Mouse (Mus musculus) cerebellum, adult 11 months (tissue): ENCODE measurements around the gene Lamb2.

Experiments
- DNase-seq: peaks from one replicate; pipeline ENCODE4 v3.0.0; 2022

The Lamb2 gene

DNA sequence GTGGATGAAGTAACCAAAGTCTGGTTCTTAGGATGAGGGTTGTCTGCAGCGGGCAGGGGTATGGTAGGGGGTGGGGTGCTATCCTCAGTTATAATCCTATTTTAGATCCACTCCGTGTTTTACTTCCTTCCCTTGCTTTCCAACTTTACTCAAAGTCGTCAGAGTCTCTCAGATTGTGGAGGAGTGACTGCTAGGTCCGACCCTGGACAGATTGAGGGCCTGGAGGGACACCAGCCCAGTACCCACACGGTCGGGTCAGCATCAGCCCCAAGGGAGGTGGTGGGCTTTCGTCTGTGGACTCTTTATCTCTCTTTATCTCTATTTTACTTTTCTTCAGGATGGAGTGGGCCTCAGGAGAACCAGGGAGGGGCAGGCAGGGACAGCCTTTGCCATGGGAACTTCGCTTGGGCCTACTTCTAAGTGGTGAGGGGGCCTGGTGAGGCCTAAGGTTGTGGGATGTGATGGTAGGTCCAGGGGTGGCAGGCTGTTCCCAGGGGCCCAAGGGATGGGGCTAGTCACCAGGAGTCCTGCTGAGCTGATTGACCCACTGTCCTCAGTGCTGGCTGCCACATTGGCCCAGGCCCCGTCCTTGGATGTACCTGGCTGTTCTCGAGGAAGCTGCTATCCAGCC is at the start of gene Lamb2:
Lamb2 (plus strand) TSS at position 16 of the 631 bp plus-strand sequence.
- DNase-seq = no peak

DNA sequence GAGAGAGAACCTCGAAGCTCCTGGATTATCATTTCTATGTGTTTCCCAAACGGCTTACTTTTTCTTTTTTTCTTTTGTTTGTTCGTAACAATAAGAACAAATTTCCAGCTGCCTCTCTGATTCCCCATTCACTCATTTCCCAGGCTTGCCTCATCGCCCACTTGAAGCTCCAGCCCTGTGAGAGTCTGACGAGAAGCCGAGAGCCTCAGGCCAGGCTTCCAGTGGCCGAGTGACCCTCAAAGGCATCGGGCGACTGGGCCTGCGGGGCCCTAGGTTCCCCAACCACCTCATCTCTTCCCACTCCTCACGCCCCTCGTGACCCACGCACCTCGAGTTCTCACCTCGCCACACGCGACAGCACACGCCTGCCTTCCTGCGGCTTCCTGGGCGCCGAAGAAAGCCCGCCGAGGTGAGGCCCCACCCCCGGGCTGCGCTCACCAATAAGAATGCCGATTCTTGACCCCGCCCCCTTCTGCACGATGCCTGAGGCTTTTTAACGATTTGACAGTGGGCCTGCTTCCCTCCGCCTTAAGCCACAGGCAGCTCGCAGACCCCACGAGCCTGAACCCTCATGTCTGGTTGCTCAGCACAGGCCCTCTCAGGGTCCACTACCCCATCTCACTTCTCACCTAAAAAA is 48.0 kb upstream of the Lamb2 start:
- DNase-seq = no peak

- no peak for DNase-seq
Observed at GRCm38 (mm10) chr9:108436182-108436581, 43.4 kb upstream of the Lamb2 start, which contains the start of gene BC048562. Gene BC048562 (plus strand): TSS chr9:108436482.

DNA sequence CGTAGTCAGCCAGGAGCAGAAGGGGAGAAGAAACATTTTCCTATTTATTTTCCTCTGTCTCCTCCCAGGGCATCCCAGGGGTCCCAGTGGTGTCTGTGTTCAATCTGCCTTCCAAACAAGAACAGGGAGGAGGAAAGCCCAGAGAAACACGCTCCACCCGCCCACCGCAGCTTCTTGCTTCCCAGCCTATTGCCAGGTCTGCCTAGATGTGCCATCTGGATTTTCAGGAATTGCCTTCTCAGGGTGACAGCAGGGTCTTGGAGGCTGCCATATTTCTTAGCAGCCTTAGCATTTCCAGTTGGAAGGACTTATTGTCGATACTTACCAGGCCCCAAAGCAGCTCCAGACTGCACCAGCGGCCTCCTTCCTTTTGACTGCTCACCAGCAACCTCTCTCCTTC is 40.4 kb upstream of the Lamb2 start:
- no peak for DNase-seq

GRCm38 (mm10) chr9:108440485-108440884 is 39.1 kb upstream of the Lamb2 start:
- DNase-seq = no peak

GRCm38 (mm10) chr9:108441236-108441919 is 38.2 kb upstream of the Lamb2 start:
- DNase-seq = no peak

GRCm38 (mm10) chr9:108445125-108445524 is 34.4 kb upstream of the Lamb2 start:
- no peak for DNase-seq

DNA sequence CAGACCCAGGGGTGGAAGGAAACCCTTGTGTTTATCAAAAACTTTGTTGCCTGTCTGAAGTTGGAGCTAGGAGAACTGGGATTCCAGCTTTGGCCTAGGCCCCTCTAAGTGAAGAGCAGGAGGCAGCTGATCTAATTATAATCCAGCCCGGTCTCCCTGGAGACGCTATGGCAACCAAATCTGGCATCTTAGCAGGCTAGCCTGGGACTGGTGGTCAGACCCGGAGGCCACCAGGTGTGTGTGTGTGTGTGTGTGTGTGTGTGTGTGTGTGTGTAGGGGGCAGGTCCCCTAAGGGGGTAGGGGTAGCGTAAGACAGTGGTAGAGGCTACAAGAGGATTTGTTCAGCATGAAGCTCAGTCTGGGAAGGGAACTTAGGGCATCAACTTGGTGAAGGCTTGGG is 29.7 kb upstream of the Lamb2 start:
- DNase-seq = no peak

- no peak for DNase-seq
Observed at GRCm38 (mm10) chr9:108450292-108451169, 29.0 kb upstream of the Lamb2 start.

GRCm38 (mm10) chr9:108451170-108451493 is 28.4 kb upstream of the Lamb2 start:
- no peak for DNase-seq

GRCm38 (mm10) chr9:108451519-108452160 is 27.9 kb upstream of the Lamb2 start:
- DNase-seq = no peak

GRCm38 (mm10) chr9:108452291-108452906 is 27.1 kb upstream of the Lamb2 start:
- peak; percentile 88 for DNase-seq

DNA sequence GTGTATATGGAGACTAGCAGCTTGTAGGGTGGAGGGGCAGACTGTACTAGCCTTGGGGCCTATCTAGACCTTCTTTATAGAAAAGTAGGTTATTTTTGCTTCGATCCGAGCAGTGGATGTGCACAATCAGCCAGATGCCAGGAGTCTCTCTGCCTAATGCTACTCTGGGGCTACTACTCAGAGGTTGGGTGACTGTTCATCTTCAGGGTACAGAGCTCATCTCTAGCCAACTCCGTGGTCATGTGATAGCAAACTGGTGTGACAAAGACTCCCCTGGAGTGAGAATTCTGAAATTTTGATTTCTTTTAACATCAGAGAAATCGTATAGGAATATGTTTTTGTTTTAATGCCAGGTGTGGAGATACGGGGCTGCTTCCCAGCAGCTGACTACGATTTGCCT is 26.6 kb upstream of the Lamb2 start:
- no peak for DNase-seq

DNA sequence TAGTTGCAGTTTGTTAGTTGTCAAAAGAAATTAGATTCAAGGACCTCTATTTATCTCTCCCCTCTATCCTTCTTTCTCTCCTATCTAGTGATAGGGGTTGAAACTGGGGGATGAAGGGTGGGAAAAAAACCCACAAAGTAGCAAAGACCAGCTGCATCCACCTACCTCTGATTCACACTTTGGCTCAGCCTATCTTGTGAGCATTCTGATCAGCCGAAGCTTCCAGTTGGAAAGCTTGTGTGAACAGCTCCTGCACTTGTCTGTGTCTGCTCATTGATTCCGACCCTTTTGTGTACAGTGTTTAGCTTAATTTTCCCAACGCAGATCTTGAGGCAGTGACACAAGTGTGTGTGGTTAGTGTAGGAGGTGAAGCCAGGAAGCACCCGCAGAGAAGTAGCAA is 26.1 kb upstream of the Lamb2 start:
- DNase-seq = no peak

GRCm38 (mm10) chr9:108454429-108454828 is 25.1 kb upstream of the Lamb2 start:
- no peak for DNase-seq

- DNase-seq = no peak
Observed at GRCm38 (mm10) chr9:108455747-108456571, 23.6 kb upstream of the Lamb2 start.

DNA sequence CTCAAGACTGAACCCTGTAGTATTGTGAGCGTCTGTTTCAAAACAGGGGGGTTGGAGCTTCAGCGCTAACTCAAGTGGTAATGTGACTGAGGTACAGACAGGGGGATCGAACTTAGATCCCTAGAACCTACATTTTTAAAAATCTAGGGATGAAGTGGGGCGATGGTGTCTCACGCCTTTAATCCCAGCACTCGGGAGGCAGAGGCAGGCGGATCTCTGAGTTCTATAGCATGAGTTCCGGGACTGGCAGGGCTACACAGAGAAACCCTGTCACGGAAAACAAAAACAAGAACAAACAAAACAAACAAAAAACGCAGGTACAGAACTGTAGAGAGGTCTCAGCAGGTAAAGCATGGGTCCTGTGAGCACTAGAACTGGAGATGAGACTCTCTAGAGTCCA is 22.6 kb upstream of the Lamb2 start:
- no peak for DNase-seq

- no peak for DNase-seq
Observed at GRCm38 (mm10) chr9:108459939-108460318, 19.6 kb upstream of the Lamb2 start.

- peak; percentile 85 for DNase-seq
Observed at GRCm38 (mm10) chr9:108460319-108461178, 19.0 kb upstream of the Lamb2 start, which contains the start of gene Ccdc71. Gene Ccdc71 (plus strand): TSS chr9:108460527.

DNA sequence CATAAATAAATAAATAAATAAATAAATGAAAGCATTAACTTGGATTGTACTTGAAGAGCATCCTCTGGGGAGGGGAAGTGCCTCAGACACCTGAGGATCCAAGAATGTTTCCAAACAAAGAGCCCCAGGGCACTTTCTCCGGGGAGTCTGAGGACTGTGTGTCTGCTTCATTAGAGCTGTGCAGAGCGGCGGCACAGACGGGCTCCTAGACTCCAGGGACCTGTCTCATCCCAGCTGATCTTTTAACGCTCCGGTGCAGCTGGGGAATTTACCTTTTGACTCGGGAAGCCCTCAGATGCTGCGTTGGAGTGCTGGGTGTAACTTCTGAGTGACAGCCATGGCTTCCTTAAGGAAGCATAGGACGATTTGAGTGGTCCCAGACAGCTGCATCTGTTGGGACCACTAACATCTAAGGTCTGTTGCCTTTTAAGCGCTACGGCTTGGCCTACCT is 18.3 kb upstream of the Lamb2 start, which contains the start of gene Klhdc8b:
Klhdc8b (minus strand) TSS at position 401 of the 451 bp plus-strand sequence.
- no peak for DNase-seq
